Mouse (Mus musculus): ENCODE measurements around the gene H2-Ab1.
"Not testable (repeated sequence)": the region's sequence is repeated elsewhere in the genome, so short reads cannot be mapped to it uniquely, and the experiment has no call there.

H2-Ab1 gene

GRCm38 (mm10) chr17:34257594-34258375, at the start of gene H2-Ab1:
TSS of gene H2-Ab1 (plus strand) at chr17:34257689.
- DNase-seq = peak; percentile 83

GRCm38 (mm10) chr17:34207866-34208265, 49.6 kb upstream of the H2-Ab1 start:
- no peak for DNase-seq

GRCm38 (mm10) chr17:34208421-34208820, 49.1 kb upstream of the H2-Ab1 start:
- no peak for DNase-seq

GRCm38 (mm10) chr17:34209680-34210079, 47.8 kb upstream of the H2-Ab1 start:
- DNase-seq = no peak

DNA sequence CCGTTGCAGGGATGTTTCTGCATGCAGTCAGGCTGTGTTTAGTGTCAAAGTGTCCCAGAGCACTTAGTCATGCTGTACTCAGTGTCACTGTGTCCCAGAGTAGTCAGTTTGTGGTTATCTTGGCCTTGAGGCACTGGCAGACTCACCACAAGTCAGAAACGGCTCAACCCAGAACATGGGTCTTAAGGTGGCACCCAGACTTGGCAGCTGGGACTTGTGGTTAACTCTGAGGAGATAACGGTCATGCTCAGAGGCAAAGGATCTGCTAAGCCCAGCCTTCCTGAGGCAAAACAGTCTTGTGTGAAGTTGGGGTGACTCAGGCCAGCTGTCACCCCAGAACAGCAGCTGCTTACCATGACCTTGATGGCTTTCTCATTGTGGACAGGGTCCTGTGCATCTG, 46.9 kb upstream of the H2-Ab1 start:
- no peak for DNase-seq

- DNase-seq = no peak
Observed at GRCm38 (mm10) chr17:34211746-34212365, 45.6 kb upstream of the H2-Ab1 start.

DNA sequence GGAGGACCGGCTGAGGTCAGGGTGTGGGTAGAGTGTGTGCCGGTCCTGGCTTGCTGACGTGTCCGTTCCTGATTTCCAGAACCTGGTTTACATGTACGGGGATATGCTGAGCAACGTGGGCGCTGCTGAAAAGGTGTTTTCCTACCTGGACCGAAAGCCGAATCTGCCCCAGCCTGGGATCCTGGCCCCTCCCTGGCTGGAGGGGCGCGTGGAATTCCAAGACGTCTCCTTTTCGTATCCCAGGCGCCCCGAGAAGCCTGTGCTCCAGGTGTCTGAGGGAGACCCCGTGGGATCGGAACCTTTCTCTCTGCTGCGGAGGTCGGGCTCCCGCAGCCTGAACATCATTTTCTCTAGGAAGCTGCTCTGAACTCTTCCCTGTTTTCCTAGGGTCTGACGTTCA, 43.6 kb upstream of the H2-Ab1 start:
- DNase-seq = no peak

- DNase-seq = no peak
Observed at GRCm38 (mm10) chr17:34215176-34215575, 42.3 kb upstream of the H2-Ab1 start.

DNA sequence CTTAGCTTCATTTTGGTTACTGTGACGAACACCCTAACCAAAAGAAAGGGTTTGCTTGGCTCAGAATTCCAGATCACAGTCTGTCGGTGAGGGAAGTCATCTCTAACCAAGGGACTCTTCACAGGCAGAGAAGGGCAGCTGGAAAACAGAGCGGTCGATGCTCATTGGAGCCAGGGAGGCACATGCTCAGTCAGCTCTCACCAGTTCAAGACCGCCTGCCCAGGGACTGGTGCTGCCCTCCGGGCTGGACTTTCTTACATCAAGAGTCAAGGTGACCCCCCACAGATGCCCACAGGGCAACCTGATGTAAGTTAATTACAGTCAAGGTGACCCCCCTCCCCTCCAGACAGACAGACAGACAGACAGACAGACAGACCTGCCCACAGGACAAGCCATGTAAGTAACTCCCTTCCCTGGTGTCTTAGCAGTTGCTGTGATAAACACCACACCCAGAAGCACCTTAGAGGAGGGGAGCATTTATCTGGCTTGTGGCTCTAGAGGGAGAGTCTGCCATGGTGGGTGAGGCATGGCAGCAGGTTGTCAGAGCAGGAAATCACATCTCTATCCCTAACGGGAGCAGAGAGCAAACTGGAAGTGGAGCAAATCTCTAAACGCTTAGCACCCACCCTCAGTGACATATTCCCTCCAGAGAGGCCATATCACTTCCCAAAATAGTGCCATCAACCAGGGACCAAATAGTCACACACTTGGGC, 40.1 kb upstream of the H2-Ab1 start:
- no peak for DNase-seq

- no peak for DNase-seq
Observed at GRCm38 (mm10) chr17:34217986-34218385, 39.5 kb upstream of the H2-Ab1 start.

GRCm38 (mm10) chr17:34218675-34219074, 38.8 kb upstream of the H2-Ab1 start:
- DNase-seq = peak; percentile 89

DNA sequence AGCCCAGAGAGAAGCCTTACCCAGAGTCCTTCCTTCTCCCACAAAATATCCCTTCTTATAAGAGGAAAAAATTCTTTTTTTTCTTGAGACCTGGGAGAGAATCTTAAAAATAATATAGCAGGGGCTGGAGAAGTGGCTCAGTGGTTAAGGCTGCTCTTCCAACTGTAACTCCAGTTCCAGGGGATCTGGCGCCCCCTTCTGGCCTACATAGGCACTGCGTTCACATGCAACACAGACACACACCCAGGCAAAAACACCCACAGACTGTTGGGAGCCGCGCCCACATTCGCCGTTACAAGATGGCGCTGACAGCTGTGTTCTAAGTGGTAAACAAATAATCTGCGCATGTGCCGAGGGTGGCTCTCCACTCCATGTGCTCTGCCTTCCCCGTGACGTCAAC, 38.4 kb upstream of the H2-Ab1 start:
- peak; percentile 76 for DNase-seq

GRCm38 (mm10) chr17:34219801-34220200, 37.7 kb upstream of the H2-Ab1 start:
- not testable (repeated sequence) for DNase-seq

GRCm38 (mm10) chr17:34220401-34220800, 37.1 kb upstream of the H2-Ab1 start:
- not testable (repeated sequence) for DNase-seq

DNA sequence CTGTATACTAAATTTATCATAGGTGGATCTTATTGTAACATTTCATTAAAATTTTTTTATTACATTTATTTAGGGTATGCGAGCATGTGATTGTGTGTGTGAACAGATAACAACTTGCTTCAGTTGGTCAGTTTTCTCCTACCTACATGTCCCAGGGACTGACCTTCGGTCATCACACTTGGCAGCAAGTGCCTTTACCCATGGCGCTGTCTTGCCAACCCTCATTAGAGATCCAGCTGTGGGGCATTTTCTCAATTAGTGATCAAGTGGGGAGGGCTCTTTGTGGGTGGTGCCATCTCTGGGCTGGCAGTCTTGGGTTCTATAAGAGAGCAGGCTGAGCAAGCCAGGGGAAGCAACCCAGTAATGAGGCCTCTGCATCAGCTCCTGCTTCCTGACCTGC, 32.7 kb upstream of the H2-Ab1 start:
- DNase-seq = no peak

DNA sequence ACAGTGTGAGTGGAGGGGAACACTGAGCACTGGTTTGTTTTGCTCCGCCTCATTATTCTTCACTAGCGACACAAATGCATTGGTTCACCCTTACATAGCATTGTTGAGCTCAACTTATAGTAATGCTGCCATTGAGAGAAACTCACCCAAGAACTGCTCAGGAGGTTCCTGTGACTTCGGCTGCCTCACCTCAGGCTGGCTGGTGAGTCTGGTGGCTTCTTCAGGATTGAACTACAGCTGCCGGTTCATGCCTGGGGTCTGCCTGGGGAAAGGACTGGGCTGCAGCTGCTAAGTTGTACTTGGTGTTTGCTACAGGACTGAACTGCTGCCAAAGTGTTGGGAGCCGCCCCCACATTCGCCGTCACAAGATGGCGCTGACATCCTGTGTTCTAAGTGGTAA, 32.1 kb upstream of the H2-Ab1 start:
- no peak for DNase-seq

DNA sequence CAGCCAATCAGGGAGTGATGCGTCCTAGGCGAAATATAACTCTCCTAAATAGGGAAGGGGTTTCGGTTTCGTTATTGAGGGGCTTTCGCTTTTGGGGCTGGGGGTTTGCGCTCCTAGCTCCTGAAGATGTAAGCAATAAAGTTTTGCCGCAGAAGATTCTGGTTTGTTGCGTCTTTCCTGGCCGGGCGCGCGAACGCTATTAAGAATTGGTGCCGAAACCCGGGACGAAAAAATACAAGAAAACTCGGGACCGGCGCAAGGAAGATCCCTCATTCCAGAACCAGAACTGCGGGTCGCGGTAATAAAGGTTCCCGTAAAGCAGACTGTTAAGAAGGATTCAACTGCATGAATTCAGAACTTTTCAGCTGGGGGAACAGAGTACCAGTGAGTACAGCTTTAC, 31.6 kb upstream of the H2-Ab1 start:
- DNase-seq = not testable (repeated sequence)

- DNase-seq = not testable (repeated sequence)
Observed at GRCm38 (mm10) chr17:34230971-34231370, 26.5 kb upstream of the H2-Ab1 start.

DNA sequence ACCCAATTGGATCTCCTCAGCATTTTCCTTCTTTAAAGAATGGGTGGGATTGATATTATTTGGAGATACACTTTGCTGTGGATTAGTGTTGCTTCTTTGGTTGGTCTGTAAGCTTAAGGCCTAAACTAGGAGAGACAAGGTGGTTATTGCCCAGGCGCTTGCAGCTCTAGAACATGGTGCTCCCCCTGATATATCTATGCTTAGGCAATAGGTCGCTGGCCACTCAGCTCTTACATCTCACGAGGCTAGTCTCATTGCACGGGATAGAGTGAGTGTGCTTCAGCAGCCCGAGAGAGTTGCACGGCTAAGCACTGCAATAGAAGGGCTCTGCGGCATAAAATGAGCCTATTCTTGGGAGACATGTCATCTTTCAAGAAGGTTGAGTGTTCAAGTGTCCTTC, 25.5 kb upstream of the H2-Ab1 start:
- not testable (repeated sequence) for DNase-seq

DNA sequence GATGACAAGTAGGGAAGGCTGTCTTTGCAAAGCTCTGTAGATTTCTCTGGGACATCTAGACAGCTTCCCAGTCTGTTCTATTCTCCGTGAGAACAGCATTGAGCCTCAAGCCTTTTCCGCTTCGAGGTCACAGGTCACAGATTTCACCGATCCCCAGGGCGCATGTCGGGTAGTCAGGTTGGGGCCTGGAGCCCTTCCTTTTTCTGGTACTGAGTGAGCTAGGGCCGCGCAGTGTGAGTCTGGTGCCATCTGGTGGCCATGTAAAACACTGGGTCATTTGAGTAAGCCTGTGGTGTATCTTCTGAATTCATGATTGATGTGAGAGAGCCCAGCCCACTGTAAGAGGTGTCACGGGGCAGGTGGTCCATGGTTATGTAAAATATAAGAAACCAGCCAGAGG, 22.6 kb upstream of the H2-Ab1 start:
- DNase-seq = peak; percentile 83

- DNase-seq = no peak
Observed at GRCm38 (mm10) chr17:34236691-34237090, 20.8 kb upstream of the H2-Ab1 start.

DNA sequence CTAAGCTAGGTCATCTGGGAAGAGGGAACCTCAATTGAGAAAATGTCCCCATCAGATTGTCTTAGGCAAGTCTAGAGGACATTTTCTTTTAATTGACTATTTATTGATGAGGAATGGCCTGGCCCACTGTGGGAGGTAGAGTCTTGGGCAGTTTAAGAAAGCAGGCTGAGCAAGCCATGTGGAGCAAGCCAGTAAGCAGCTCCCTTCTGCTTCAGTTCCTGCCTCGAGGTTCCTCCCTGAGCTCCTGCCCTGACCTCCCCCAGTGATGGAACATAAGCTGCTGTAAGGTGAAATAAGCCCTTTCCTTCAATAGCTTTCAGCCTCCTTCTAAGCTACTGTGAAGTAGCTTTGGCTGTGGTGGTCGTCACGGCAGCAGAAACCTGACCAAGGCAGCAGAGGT, 19.7 kb upstream of the H2-Ab1 start:
- no peak for DNase-seq

DNA sequence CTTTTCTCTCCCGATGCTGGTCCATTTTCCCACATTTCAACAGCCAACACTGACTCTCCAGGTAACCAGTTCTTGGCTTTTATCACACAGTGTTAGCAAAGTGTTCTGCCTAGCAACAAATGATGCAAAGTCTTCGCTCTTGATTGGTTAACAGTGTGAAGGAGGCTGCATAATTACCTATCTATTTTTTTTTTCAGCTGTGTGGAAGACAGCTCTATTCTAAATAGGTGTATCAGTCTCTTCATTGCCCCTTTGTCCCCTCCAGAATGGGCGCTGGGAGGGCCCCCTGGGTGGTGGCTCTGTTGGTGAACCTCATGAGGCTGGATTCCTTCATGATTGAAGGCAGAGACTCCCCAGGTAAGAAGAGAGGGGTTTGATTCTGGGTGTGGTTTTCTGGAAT, 18.8 kb upstream of the H2-Ab1 start, which contains the start of gene H2-Ob:
TSS of gene H2-Ob (plus strand) at position 198 of the 400 bp plus-strand sequence.
- no peak for DNase-seq

DNA sequence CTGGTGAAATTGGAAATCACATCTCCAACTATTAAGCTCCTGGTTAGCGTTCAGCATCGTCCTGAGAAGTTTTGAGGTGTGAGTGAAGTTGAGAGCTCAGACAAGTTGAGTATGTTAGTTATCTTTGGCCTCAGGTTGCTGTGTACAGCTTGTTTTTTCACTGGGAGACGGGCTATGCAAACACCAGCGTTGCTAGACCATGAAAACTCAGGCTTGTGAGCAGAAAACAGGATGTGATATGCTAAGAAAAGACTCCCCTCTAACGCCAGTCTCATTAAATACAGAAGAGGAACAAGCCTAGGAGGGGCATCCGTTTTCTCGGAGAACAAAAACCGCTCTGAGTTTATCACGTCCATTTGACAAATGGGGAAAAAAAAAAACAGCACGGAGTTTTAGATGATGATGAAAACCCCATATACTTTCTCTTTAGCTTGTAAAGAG, 17.9 kb upstream of the H2-Ab1 start:
- DNase-seq = no peak
